Mouse (Mus musculus): Measurements from ENCODE around the gene Cbx3. TPM values are rescaled to one million over a fixed set of nuclear protein-coding genes. Genes with fewer than 3 reads are reported as not detected.

The Cbx3 gene
- total RNA-seq, 2 experiments from 2014 or later: 64.6 to 73.5 TPM

DNA sequence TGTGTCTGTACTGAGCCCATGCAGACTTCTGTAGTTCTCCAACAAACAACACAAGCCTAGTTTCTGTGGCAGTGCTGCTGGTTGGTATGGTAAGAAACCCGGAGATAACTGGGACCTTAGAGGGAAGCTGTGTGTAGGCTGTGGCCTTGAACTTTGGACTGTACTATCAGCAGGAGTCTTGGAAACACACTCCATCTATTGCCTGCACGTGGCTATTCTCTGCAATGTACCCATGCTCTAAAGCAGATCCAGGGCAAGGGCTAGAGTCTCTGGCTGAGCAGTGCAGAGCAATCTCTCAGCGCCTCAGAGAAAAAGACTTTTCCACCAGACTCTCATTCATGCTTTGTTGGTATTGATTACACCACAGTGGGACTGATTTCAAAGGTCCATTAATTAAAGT lies 43.6 kb downstream of the Cbx3 start:
- intact Hi-C loops (cut with DNase I): no loop called here

DNA sequence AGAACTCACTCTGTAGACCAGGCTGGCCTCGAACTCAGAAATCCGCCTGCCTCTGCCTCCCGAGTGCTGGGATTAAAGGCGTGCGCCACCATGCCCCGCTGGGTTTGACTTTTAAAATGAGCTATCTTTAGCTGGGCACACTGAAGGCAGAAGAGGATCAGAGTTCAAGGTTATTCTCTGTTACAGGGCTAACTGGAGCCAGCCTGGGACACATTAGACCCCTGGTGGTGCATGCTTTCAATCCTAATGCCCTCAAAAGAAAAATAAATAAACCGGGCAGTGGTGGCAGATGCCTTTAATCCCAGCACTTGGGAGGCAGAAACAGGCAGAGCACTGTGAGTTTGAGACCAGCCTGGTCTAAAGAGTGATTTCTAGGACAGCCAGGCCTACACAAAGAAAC lies 44.7 kb downstream of the Cbx3 start:
- DNase-seq (ENCODE audit: low spot score): no peak
- intact Hi-C loops (cut with DNase I): no loop called here

More for the DNA sequence above, 43.6 kb downstream of the Cbx3 start:
- no peak for DNase-seq (ENCODE audit: low spot score)

DNA sequence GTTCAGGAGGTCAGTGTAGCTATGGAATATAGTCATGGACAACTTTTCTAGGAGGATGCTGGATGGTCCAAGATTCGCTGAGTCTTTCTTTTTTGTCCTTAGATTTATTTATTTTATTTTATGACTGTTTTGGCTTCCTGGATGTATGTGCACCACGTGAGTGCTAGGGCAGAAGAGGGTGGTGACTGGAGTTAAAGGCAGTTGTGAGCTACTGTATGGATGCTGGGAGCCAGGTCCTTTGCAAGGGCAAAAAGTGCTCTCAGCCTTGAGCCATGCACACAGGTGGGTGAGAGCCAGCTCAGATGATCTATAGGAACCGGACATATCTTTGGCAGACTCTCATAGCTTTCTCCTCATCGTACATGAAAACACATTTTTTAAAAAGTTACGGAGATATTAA lies 53.1 kb downstream of the Cbx3 start:
- DNase-seq (ENCODE audit: low spot score): no peak
- intact Hi-C loops (cut with DNase I): no loop called here

DNA sequence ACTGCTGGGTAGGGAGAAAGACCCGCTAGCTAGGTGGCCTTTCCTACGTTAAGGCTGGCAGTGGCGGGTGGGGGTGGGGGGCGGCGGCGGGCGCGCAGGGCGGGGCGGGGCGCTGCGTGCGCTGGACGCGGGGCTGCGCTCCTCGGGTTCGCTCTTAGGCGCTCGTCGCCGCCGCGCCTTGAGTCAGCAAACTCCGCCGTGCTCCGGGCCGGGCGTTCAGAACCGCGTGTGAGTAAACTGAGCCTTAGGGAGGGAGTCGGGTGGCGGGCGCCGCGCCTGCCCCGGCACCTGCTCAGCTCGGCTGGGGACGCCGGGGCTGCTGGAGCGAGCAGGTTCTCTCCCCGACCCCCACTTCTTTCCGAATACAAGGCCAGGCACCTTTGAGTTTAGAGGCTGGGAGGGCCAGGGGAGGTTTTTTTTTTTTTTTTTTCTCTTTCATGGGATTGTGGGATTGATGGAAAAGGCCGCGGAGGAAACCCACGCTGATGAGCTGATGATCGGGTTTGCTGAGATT lies 53.7 kb downstream of the Cbx3 start, which contains the start of gene Snx10:
Snx10 (plus strand) TSS at position 95 of the 514 bp plus-strand sequence.
- intact Hi-C loops (cut with DNase I): no loop called here
- peak; percentile 23 for DNase-seq (ENCODE audit: low spot score)

DNA sequence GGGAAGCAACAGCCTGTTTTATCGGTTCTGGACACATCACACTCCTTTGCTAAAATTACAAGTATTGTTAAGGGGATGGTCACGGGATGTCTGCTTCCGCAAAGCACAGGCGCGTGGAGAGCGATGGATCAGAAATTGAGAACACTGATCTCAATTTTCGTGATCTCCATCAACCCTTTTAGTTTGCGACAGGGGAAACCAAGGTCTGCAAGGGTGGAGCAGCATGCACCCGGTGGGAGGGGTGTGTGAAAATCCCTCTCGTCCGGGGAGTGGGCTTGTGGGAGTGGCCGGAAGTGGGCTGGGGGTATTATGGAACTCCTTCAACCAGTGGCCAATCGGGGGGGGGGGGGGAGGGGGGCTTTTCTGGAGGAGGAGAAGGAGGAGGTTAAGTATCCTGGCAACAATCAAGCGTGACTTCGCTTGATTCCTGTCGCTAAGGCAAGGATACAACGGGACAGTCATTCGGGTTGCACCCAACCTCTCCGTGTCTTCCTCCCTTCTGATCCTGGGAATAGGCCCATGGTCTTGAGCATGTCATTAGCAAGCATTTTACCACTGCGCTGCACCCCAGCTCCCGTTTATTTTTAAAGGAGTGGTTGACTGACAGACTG lies 54.3 kb downstream of the Cbx3 start:
- intact Hi-C loops (cut with DNase I): no loop called here
- DNase-seq (ENCODE audit: low spot score): no peak

DNA sequence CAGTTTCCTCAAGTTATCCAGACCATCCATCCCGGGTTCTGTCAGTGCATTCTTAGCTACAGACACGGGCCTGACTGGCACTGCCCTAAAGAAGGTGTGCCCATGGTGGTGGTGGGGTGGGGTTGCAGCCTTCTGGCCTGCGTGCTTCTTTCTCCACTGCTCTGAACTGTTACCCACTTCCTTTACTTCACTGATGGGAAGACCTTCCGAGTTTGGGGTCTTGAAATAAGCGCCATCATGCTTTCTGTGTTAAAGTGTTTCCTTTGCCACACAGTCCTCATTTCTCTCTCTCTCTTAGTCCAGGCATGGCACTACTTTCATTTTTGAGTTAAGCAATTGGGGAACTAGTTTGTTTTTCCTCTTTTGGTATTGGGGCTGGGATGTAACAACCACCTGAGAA lies 54.8 kb downstream of the Cbx3 start:
- intact Hi-C loops (cut with DNase I): no loop called here
- no peak for DNase-seq (ENCODE audit: low spot score)

DNA sequence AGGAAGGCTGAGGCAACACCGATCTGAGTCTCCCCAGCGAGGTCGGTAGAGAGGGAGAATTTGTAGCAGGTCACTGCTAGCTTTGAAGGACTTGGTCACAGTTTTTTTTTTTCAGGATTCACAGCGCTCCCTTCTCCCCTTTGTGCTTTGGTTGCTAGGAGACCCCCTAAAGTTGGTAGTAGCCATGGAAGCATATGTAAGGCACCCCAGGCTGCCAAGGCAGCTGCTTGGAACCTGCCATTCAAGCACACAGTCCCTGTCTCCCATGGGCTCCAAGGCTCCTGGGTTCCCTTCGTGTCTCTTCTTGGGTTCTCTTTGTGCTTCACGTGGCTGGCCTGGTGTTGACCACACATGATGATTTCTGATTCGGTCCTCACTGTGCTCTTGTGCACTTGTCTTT lies 59.3 kb downstream of the Cbx3 start:
- DNase-seq (ENCODE audit: low spot score): no peak
- intact Hi-C loops (cut with DNase I): no loop called here

Other genes with a start within 250 kb of the Cbx3 start
- under 1 TPM; 0.31 to 0.53 TPM for gene Nfe2l3, start 37.7 kb upstream of the Cbx3 start, total RNA-seq (2021)
- 100 to 1,000 TPM; 387 to 461 TPM for gene Hnrnpa2b1, start 466 bp upstream of the Cbx3 start, total RNA-seq (2021)
- 10 to 100 TPM; 10.2 to 11.3 TPM for gene Snx10, start 53.5 kb downstream of the Cbx3 start, total RNA-seq (2021)

Data from heart, postnatal 25 days (tissue).